Comparison of ENCODE assay signal across 24 mouse cellular contexts in genomic region chr11:74973290-74974157, GRCm38 (mm10). TPM values are rescaled to one million over a fixed set of nuclear protein-coding genes. Genes with fewer than 3 reads are reported as not detected.
DNase-seq lines count a peak whose midpoint lies in the region; ATAC-seq and TF ChIP-seq lines count a peak whose summit lies in the region.
"Had no signal": no experiment of that assay in that cellular context is flagged by ENCODE, and none has a peak within 500 bp of the region (broad histone marks: within the 10 kb centered on the region; RNA-seq: fewer than 3 reads in every experiment).

No protein-coding gene starts in this region.

- no peak overlapping the region for H3K27ac ChIP-seq in cerebellum, adult 2 months (ENCODE audit: insufficient read depth, low read length)
- H3K27ac ChIP-seq in midbrain, embryonic 10.5 days (replicated peaks), result no peak overlapping the region
- H3K27ac ChIP-seq in hindbrain, embryonic 16.5 days (ENCODE audit: low read depth, low read length), result no peak overlapping the region
- H3K27ac ChIP-seq: embryonic facial prominence, embryonic 10.5 days; forebrain, embryonic 10.5 days; heart, embryonic 10.5 days; heart, embryonic 15.5 days; hindbrain, embryonic 15.5 days had no signal

- H3K4me1 ChIP-seq in cerebellum, adult 2 months (ENCODE audit: control insufficient read depth, insufficient read depth, low read length), result no peaks in the 10 kb centered on the region
- H3K4me1 ChIP-seq in midbrain, embryonic 10.5 days, result no peaks in the 10 kb centered on the region
- H3K4me1 ChIP-seq in hindbrain, embryonic 16.5 days (ENCODE audit: control insufficient read depth, insufficient read depth, low read depth, low read length), result no peaks in the 10 kb centered on the region
- H3K4me1 ChIP-seq: embryonic facial prominence, embryonic 10.5 days; forebrain, embryonic 10.5 days; heart, embryonic 10.5 days; heart, embryonic 15.5 days; hindbrain, embryonic 15.5 days had no signal

- no peak overlapping the region for H3K9ac ChIP-seq in hindbrain, embryonic 16.5 days (ENCODE audit: low read depth, low read length)
- H3K9ac ChIP-seq: heart, embryonic 15.5 days; hindbrain, embryonic 15.5 days had no signal

- no peak for TF ChIP-seq CTCF in cerebellum, adult 2 months (IDR thresholded peaks at IDR 0.05; ENCODE audit: borderline replicate concordance, insufficient read depth, low read depth, low read length)

- no peak for ATAC-seq in hindbrain, embryonic 16.5 days
- ATAC-seq: forebrain, embryonic 14.5 days; intestine, postnatal 0 days had no signal

- H3K27me3 ChIP-seq in cerebellum, adult 2 months (ENCODE audit: control insufficient read depth, insufficient read depth, low read length), result no peaks in the 10 kb centered on the region
- no peaks in the 10 kb centered on the region for H3K27me3 ChIP-seq in midbrain, embryonic 10.5 days (ENCODE audit: low read depth, poor library complexity, severe bottlenecking)
- H3K27me3 ChIP-seq in hindbrain, embryonic 16.5 days (replicated peaks; ENCODE audit: control insufficient read depth, insufficient read depth, low read length), result no peaks in the 10 kb centered on the region
- H3K27me3 ChIP-seq: heart, embryonic 15.5 days; hindbrain, embryonic 15.5 days had no signal

- no peak overlapping the region for H3K4me3 ChIP-seq in cerebellum, adult 2 months (replicated peaks; ENCODE audit: insufficient read depth, low read depth, low read length)
- H3K4me3 ChIP-seq in midbrain, embryonic 10.5 days, result no peak overlapping the region
- H3K4me3 ChIP-seq in hindbrain, embryonic 16.5 days (ENCODE audit: low read length), result no peak overlapping the region
- H3K4me3 ChIP-seq: embryonic facial prominence, embryonic 10.5 days; erythroblast, embryonic 14.5 days; forebrain, embryonic 10.5 days; heart, embryonic 10.5 days; heart, embryonic 15.5 days; hindbrain, embryonic 15.5 days had no signal

- peaks cover 27% of the 10 kb centered on the region for H3K36me3 ChIP-seq in midbrain, embryonic 10.5 days
- no peaks in the 10 kb centered on the region for H3K36me3 ChIP-seq in hindbrain, embryonic 16.5 days (ENCODE audit: control insufficient read depth, insufficient read depth, low read length)
- H3K36me3 ChIP-seq: heart, embryonic 15.5 days; hindbrain, embryonic 15.5 days had no signal

- H3K4me2 ChIP-seq in hindbrain, embryonic 16.5 days (ENCODE audit: low read length), result no peak overlapping the region
- H3K4me2 ChIP-seq: heart, embryonic 15.5 days; hindbrain, embryonic 15.5 days had no signal

- no peak for TF ChIP-seq POLR2A in cerebellum, adult 2 months (IDR thresholded peaks at IDR 0.05; ENCODE audit: borderline replicate concordance, insufficient read depth, low read length)

- DNase-seq in 3T3-L1 (ENCODE audit: low read depth, low spot score) (peak; percentile 72), A20 (ENCODE audit: low read depth, low spot score) (peak; percentile 36), adipocyte (ENCODE audit: low spot score) (peak; percentile 12)
- peak; percentile 89 for DNase-seq in Muller cell, postnatal 12 days (ENCODE audit: inconsistent ontology term)
- no peak for DNase-seq in cerebellum, adult 2 months
- DNase-seq in midbrain, embryonic 10.5 days (ENCODE audit: low spot score), result no peak
- no peak for DNase-seq in layer of hippocampus, adult 9-11 months
- DNase-seq: adrenal gland, postnatal 25 days; cerebellum, adult 18-20 months; cerebellum, postnatal 10 days; gastrocnemius, postnatal 36 days; heart, adult 18-20 months; heart, postnatal 36 days; kidney, adult 8-10 months had no signal

- WGBS in cerebellum, adult 2 months, result 63% methylated on average over 7 of the region's 7 CpGs
- 90% methylated on average over 7 of the region's 7 CpGs for WGBS in midbrain, embryonic 10.5 days
- 80% methylated on average over 7 of the region's 7 CpGs for WGBS in hindbrain, embryonic 16.5 days

- peaks cover 3% of the 10 kb centered on the region; the same call in 1 of the 2 replicates for H3K9me3 ChIP-seq in midbrain, embryonic 10.5 days (replicated peaks)
- no peaks in the 10 kb centered on the region for H3K9me3 ChIP-seq in hindbrain, embryonic 16.5 days (ENCODE audit: control insufficient read depth, low read length)
- H3K9me3 ChIP-seq: embryonic facial prominence, embryonic 10.5 days; G1E; heart, embryonic 10.5 days; heart, embryonic 15.5 days; hindbrain, embryonic 15.5 days had no signal

RNA-seq across cellular contexts. Expression of gene Srr, which starts 47.8 kb away (rescaled TPM):
- 36.5 and 37.8 TPM in 2 replicates for polyA plus RNA-seq in cerebellum, adult 2 months (2012; rRNA removed)
- 14.4 and 19.5 TPM in 2 replicates for polyA plus RNA-seq in midbrain, embryonic 10.5 days (2016; fragmentation: Nextera tagmentation; extraction: Ambion mirVana)
- 39.5 and 42.9 TPM in 2 replicates for polyA plus RNA-seq in hindbrain, embryonic 16.5 days (2015; fragmentation: Nextera tagmentation; extraction: Ambion mirVana)

RNA-seq across cellular contexts. Expression of gene Smg6, which starts 47.9 kb away (rescaled TPM):
- 31.1 and 31.6 TPM in 2 replicates for polyA plus RNA-seq in cerebellum, adult 2 months (2012; rRNA removed)
- 17.8 and 20.7 TPM in 2 replicates for polyA plus RNA-seq in midbrain, embryonic 10.5 days (2016; fragmentation: Nextera tagmentation; extraction: Ambion mirVana)
- polyA plus RNA-seq in hindbrain, embryonic 16.5 days (2015; fragmentation: Nextera tagmentation; extraction: Ambion mirVana), result 11.6 and 14.0 TPM in 2 replicates

Comparison
In these comparisons a context has a peak if more than half of its experiments do, and no peak if none do; other contexts are left out.
1. DNase-seq: peak in 3T3-L1 (single experiment), A20 (single experiment), Muller cell, postnatal 12 days (single experiment) and adipocyte (single experiment); none in cerebellum, adult 2 months (0 of 2), midbrain, embryonic 10.5 days (single experiment) and layer of hippocampus, adult 9-11 months (single experiment).